Mouse (Mus musculus): ENCODE results near the gene Mrps16.
A peak's percentile ranks its signal among the peaks of the same experiment; 100 is the strongest.

Gene Mrps16

DNA sequence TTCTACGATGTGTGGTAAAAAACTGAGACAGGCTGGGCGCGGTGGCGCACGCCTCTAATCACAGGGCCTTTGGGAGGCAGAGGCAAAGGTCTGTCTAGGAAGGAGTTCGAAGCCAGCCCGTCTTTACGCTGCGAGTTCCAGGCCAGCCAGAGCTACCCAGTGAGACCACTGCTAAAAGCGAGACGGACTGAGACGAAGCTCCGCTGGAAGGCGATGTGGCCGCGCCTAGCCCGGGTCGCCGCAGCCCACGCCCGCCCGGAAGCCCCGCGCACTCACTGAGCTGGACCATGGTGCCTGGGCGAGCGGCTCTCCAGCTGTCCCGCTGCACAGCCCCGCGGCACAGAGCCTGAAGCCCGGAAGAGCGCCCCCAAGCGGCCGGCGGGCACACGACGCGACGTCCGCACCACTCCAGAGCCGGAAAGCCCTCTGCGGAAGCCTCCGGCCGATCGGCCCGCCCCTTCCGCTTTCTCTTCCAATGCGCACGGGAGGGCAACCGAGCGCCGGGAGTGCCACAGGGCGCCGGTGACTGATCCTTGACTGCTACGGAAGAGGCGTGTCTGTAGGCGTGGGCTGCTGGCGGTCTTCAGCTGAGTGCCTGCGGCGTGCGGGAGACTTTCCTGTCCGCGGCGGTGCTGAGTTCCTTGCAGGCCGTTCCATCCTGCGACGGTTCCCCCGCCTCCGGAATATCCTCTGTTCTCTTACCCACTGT lies at the start of gene Mrps16:
Gene Mrps16, minus strand, starts transcription at position 430 of the 709 bp plus-strand sequence.
- peak; percentile 77 for DNase-seq (ENCODE audit: extremely low spot score, low read depth, low spot score)

DNA sequence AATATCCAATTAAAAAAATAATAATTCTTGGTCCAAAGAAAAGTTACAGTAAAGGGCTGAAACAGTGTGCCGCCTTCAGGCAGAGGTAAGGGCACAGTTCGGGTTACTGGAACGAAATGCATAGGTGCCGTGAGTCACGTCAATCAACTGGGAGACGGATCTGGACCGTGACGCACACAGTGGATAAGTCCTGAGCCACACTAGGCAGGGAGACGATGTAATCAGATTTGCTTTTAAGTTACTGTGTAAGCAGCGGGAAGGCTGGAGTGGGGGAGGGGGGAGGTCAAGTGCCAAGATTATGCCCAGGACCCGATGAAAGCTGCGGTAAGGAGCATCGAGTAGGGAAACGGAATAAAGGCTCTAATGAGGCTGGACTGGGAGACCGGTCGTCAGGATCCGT lies 48.8 kb upstream of the Mrps16 start:
- DNase-seq (ENCODE audit: extremely low spot score, low read depth, low spot score): no peak

DNA sequence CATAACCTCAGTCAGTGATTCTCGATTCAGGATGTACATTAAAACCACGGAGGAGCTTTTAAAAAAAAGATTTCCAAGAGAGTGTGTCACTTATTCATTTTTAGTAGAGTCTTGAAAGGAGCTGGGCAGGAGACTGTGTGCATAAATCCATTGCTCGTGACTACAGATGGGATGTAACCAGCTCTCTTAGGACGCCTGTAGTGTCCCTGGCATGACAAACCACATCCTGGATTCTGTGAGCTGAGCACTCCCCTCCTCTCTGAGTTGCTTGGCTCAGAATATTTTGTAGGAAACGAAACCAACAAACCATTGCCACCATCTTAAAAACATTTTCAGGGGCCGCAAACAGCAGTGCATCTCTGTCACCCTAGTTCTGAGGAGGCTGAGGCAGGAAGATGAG lies 43.5 kb upstream of the Mrps16 start:
- DNase-seq (ENCODE audit: extremely low spot score, low read depth, low spot score): no peak

DNA sequence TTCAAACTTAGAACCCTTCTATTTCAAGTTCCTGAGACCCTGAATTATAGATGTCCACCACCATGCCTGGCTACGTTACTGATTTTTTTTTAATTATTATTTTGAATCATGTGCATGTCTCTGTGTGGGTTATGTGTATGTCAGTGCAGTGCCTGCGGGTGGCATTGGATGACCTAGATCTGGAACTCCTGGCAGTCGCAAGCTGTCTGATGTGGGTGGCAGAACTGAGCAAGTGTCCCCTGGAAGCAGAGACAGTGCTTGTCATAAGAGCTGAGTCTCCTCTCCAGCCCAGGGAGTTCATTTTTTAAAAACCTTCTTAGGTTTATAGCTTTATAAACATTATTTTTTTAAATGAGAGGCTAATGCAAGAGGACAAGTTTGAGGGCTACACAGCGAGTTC lies 39.0 kb upstream of the Mrps16 start:
- no peak for DNase-seq (ENCODE audit: extremely low spot score, low read depth, low spot score)

DNA sequence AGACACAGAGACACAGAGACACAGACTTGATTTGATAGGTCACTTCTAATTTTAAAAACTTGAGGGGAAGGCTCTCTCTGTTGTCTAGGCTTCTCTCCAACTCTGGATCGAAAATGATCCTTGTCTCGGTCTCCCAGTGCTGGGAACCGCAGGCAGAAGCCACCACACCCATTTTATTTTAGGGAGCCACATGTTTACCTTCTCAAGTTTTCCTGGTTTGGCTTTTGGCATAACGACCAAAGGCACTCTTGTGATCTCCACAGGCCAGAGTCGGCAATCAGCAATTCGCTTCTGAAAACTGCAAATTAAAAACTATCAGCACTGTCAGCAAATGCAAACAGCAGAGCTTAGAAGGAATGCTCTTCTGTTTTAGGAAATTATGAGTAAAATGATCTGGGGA lies 38.3 kb upstream of the Mrps16 start:
- no peak for DNase-seq (ENCODE audit: extremely low spot score, low read depth, low spot score)

DNA sequence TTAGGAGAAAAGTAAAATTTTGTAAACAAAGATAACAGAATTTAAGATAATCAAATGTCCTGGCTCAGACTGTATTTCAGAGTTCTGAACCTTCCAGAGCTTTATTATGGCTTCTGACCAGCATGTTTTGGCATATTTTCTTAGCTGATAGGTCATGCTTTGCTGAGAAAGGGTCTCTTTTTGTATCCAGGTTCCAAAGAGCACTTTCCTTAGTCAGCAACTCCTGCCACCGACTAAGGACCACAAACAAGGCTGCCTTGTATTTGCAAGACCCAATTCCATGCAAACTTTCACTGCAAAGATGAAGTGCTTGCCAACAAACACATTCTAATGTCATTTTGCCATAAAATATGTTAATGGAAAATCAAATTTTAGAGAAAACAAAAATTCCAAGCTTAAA lies 36.4 kb upstream of the Mrps16 start:
- no peak for DNase-seq (ENCODE audit: extremely low spot score, low read depth, low spot score)

DNA sequence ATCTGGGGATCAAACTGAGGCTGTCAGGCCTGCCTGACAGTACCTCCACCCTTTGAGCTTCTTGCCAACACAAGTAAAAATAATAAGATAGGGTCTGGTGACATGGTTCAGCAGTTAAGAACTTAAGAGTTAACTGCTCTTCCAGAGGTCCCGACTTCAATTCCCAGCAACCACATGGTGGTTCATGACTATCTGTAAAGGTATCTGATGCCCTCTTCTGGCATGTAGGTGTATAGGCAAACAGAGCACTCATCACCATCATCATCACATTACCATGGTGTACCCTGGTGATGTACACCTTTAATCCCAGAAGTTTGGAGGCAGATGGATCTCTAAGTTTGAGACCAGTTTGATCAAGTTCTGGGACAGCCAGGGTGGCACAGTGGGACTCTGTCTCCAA lies 35.2 kb upstream of the Mrps16 start:
- no peak for DNase-seq (ENCODE audit: extremely low spot score, low read depth, low spot score)

DNA sequence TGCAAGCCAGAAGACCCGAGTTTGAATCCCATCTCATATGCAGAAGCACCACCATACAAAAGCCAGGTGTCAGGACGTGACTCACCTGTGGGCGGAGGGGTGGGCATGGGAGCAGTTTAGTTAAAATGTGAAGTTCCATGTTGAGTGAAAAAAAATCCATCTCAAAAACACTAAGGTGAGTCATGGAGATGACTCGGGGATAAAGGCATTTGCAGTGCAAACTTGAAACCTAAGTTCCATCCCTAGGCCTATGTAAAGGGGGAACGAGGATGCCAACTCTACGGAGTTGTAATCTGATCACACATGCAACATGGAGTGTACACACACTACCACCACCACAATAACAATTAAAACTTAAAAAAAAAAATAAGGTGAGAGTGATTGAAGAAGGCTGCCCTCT lies 29.6 kb upstream of the Mrps16 start:
- no peak for DNase-seq (ENCODE audit: extremely low spot score, low read depth, low spot score)

DNA sequence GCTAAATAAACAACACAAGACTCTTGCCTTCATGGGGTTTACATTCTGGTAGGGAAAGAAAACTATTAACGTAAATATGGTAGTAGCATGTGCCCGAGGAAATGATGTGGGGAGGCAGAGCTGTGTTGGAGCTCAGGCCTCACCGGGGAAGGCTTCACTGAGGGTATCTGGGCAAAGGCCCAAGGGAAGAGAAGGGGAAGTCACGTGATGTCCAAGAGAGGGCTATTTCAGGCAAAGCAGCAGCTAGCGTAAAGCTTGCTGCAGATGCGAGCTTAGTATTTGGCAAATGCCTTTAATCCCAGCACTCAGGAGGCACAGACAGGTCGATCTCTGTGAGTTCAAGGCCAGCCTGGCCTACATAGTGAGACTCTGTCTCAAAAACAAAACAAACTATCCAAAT lies 28.8 kb upstream of the Mrps16 start:
- no peak for DNase-seq (ENCODE audit: extremely low spot score, low read depth, low spot score)

DNA sequence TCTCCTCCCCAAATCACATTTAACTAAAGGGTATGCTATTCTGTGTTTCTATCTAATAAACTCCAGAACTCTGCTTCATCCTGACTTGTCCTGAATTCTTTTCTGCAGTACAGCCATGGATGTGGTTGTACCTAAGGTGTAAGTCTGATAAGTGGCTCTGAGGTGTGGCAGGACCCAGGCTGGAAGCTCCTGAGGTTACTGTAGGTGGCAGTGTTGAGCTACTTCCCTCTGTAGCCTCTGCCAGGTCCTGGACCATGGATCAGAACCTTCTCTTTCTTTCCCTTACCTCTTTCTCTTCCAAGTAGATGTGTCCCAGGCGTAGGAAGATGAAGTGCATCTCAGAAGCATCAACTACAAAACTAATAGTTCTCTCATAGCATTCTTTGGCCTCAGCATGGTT lies 6.6 kb upstream of the Mrps16 start:
- DNase-seq (ENCODE audit: extremely low spot score, low read depth, low spot score): no peak

DNA sequence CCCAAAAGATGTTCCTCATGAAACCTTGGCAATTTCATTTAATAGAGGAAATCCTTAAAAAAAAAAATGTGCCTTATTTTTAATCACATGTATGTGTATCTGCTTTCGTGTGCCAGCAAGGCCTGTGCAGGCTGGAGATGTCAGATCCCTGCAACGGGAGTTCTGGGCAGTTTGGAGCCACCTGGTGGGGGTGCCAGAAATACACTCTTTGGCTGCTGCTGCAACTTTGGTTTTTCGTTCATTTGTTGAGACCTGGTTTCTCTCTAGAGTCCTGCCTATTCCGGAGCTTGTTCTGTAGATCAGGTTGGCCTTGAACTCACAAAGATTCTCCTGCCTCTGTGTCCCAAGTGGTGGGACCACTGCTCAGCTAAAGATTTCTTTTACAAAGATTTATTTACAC lies 5.4 kb upstream of the Mrps16 start:
- DNase-seq (ENCODE audit: extremely low spot score, low read depth, low spot score): no peak

DNA sequence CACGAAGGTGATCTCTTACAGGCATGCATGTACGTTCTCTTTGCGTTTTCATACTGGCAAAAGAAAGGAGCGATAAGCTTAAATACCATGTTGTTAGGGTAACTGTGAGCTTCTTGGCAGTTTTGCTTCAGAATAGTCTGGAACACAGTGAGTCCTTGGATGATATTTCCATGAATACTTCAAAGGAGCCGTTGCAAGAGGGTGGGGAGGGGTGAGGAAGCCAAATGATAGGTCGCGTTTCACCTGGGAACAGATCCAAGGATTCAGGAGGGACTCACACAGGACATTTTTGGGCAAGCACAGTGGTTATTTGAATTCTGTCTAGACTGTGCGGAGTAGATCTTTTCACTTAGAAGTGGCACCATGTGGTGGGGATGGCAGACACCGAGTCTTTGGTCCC lies 3.8 kb upstream of the Mrps16 start:
- DNase-seq (ENCODE audit: extremely low spot score, low read depth, low spot score): no peak

DNA sequence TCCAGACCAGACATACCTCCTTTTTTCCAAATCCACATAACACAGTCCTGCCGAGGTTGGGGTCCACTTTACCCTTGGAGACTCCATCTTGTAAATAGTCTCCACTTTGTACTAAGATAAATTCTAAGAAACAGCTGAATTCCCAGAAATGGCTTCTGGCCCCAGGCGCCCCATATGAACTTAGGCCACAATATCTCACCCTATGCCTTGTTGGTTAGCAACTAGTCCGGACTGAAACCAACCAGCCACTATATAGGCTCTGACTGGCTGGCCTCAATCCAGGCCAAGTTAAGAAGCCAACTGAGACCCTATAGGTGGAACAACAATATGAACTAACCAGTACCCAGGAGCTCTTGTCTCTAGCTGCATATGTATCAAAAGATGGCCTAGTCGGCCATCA lies 1.1 kb downstream of the Mrps16 start:
- no peak for DNase-seq (ENCODE audit: extremely low spot score, low read depth, low spot score)

DNA sequence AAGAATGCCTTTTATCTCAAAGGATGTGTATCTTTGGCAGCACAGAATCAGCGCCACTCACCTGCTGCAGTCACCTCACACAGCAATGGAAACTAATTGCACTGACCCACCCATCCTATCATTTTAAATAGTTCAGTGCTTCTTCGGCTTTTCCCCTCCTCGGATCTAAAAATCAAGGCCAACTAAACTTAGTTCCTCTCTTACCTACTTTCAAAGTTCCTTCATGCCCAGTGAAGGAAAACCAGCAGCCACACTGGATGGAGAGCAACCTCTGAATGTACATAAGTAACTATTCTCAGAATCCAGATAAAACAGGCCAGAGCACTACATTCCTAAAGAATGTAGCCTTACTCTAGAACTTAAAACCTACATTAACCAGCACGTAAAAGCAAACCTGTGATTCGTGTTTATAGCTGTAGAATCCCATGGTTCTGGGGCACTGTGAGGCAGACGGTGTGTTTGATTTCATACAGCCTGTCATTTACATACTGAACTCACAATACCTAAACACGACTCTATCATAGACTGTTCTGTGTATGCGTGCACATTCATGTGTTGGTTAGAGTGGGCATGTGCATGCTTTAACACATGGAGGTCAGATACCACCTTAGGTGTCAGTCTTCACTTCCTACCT lies 3.9 kb downstream of the Mrps16 start:
- DNase-seq (ENCODE audit: extremely low spot score, low read depth, low spot score): no peak

DNA sequence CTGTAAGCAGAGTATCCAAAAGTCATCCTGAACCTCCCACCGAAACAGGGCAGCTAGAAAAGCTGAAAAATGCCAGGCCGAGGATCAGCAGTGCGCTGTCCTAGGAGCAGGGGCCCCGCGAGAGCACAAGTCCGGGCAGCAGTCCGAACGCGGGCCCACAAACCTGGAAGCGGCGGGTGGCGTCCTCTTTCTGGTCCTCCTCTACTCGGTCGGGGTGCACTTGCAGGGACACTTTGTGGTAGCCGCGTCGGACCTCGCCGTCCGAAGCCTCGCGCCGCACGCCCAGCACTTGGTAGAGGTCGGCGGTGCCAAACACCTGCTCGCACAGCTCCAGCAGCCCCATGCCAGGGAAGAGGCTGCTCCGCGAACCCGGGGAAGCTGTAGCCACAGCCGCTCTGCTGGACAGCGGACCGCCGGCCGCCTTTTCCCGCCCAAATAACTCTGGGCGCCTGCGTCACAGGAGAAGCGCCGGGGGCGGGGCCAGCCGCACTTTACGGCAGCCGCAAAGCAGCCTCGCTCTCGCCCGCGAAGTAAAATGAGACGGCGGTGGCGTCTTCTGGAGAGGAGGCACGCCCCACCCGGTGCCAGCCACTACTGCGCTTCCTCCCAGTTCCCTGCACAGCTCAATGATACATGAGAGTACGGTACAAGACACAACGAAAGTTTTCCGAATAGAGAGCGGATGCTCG lies 4.8 kb downstream of the Mrps16 start, which contains the start of gene Dnajc9:
Gene Dnajc9, minus strand, starts transcription at position 470 of the 689 bp plus-strand sequence.
- DNase-seq (ENCODE audit: extremely low spot score, low read depth, low spot score): peak; percentile 56

DNA sequence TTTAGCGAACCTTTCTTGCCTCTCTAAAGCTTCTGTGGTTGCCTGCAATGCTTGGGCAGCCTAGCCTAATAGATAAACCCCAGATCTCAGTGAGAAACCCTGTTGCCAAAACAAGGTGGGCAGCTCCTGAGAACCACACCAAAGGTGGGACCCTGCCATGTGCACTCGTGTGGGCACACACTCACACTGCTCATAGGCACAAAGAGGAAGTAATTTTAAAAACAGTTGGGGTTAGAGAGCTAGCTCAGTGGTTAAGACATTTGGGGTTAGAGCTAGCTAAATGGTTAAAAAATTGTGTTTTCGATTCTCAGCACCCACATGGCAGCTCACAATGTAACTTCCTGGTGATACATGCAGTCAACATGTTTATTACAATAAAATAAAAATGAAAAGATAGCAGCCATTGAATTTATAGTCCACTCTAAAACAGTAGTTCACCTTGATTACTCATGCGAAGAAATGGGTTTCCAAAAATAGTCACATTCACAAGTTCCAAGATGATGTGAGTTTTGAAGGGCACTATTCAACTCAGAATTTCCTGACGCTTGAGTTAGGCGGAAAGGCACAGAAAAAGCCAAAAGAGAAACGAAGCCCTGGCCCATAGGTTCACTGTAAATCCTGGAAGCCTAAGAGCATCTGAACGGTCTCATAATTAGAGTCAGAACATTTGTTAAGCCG lies 13.5 kb downstream of the Mrps16 start:
- DNase-seq (ENCODE audit: extremely low spot score, low read depth, low spot score): no peak

DNA sequence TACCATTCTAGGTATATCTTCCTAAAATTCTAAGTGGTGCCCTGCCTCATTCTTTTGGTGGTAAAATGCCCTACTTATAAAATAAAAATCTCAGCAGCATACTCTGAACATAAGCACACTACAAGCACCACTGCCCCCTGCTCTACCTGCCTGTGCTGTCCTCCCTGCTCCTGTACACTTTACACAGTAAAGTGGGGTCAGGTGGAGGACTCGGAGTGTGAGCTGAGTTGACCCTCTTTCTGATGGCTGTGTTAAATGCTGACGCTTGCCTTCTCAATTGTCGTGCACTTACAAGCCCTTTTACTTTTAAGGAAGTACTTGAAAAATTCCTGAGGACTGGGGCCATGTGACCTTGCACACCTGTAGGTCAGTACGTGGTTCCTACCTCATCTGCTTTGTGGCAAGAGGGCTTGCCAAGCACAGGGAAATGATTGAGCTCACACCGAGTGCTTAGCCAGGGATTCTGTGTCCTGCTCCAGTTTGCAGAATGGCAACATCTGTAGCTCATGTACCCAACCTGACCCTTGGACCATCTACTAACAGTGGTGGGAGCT lies 14.3 kb downstream of the Mrps16 start:
- no peak for DNase-seq (ENCODE audit: extremely low spot score, low read depth, low spot score)

DNA sequence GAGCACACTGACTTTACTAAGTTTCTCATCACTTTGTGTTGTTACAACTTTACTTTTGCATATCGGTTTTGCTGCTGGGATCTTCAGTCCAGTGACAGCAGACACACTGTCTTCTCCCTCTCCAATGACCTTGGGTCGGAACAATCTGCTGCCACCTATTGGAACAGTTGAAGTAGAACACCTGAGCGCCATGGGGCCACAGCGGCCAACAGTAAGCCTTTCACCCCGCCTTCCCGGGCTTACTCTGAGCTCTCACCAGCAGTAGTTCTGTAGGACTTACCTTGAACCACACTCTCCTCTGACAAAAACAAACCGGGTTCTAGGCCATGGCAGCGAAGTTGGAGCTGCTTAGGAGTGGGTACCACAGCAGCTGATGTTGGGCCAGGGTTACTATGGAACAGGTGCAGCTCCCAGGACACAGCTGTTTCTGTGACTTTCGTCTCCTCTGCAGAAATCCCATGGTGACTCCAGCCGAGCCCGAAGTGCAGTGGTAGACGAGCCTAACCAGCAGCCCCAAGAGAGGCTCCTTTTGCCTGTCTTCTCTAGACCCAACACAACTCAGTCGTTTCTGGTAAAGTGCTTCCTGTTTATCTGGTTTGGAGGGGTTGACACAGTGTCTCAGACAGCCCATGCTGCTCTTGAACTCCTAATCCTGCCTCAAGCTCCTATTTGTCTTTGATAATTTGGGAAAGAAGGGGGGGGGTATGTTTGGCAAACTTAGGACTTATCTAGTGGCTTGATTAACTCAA lies 14.9 kb downstream of the Mrps16 start:
- no peak for DNase-seq (ENCODE audit: extremely low spot score, low read depth, low spot score)

DNA sequence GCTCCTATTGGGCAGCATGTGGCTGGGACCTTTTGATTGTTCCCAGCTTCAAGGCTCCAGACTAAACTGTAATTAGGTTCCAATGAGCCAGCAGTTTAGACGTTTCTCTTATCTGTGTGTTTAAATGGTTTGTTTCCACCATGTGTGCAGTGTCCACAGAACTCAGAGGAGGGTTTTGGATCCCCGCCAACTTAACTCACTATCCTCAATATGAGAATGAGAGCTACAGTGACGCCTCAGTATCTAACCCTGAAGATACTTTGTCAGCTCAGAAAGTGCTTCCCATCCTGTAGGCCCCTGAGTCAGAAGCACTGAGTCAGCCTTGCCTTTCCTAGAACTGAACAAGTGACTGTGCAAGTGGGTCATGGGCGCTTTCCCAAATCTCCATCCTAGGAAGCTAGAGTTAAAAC lies 16.3 kb downstream of the Mrps16 start:
- no peak for DNase-seq (ENCODE audit: extremely low spot score, low read depth, low spot score)

DNA sequence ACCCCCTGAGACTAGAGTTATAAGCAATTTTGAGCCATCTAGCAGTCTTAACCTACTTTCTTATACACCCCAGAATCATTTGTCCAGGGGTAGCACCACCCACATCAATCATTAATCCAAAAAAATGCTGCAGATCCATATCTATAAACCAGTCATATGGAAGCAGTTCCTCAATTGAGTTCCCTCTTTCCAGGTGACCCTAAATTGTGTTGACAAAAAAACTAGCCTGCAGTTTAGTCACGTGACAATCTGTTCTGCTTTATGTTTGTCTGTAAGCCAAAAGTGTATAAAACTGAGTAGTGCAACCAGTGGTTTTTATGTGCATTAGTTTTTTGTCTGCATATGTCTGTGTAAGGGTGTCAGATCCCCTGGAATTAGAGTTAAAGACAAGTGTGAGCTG lies 21.6 kb downstream of the Mrps16 start:
- DNase-seq (ENCODE audit: extremely low spot score, low read depth, low spot score): no peak

DNA sequence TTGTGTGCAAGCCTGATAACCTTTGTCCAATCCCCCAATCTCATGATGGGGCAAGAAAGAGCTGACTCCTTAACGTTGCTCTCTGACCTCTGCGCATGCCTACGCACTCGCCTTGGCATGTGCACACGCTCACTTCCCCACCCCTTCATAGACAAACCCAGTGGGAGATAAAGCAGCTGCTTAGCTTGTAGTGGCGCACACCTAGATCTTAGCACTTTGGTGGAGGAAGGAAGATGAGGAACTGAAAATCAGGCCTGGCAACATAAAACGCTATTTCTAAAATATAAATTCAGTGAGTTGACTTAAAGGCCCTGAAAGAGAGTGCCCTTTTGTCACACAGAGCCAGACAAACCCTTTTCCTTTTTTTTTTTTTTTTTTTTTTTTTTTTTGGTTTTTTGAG lies 22.6 kb downstream of the Mrps16 start:
- no peak for DNase-seq (ENCODE audit: extremely low spot score, low read depth, low spot score)

Measured in hindlimb bud, embryonic 11.5 days (tissue).